Mouse (Mus musculus) ES-E14 (cell line): Measurements from ENCODE around the gene D930007J09Rik.

Experiments
- CHD2 ChIP-seq: IDR thresholded peaks from 2 replicates; pipeline ENCODE4 v1.6.1; 2014; ENCODE audit warnings: mild to moderate bottlenecking, low read depth, low read length, inconsistent platforms
- HCFC1 ChIP-seq: IDR thresholded peaks from 2 replicates; pipeline ENCODE4 v1.6.1; 2012; ENCODE audit warnings: low read length, inconsistent platforms, borderline replicate concordance; ENCODE audit not compliant: insufficient read depth
- MAFK ChIP-seq: IDR thresholded peaks from 2 replicates; pipeline ENCODE4 v1.6.1; 2014; ENCODE audit warnings: mild to moderate bottlenecking, low read depth, low read length, inconsistent platforms; ENCODE audit not compliant: insufficient read depth
- ZNF384 ChIP-seq: IDR thresholded peaks from 2 replicates; pipeline ENCODE4 v1.6.1; 2012; ENCODE audit warnings: low read depth, low read length, inconsistent platforms

GRCm38 (mm10) chr13:32834513-32834912, 31.9 kb upstream of the D930007J09Rik start:
- TF ChIP-seq MAFK (no peak), CHD2 (no peak), HCFC1 (no peak), ZNF384 (no peak)
